In genomic region chr8:124630891-124631290, GRCm38 (mm10) we compare ENCODE assay signal across 18 mouse cellular contexts. TPM values are rescaled to one million over a fixed set of nuclear protein-coding genes. Genes with fewer than 3 reads are reported as not detected.
"Had no signal": no experiment of that assay in that cellular context is flagged by ENCODE, and none has a peak within 500 bp of the region (broad histone marks: within the 10 kb centered on the region; RNA-seq: fewer than 3 reads in every experiment).

No protein-coding gene starts in this region.

- H3K27ac ChIP-seq: limb, embryonic 10.5 days; limb, embryonic 13.5 days; liver, embryonic 12.5 days; liver, embryonic 15.5 days; midbrain, embryonic 12.5 days; neural tube, embryonic 12.5 days had no signal

- H3K4me3 ChIP-seq: kidney, embryonic 15.5 days; limb, embryonic 10.5 days; limb, embryonic 13.5 days; liver, embryonic 12.5 days; liver, embryonic 15.5 days; lung, embryonic 15.5 days; megakaryocyte, embryonic 14.5 days; midbrain, embryonic 12.5 days; midbrain, embryonic 15.5 days; neural tube, embryonic 12.5 days had no signal

- H3K36me3 ChIP-seq: liver, embryonic 12.5 days had no signal

- H3K9me3 ChIP-seq: kidney, embryonic 15.5 days; limb, embryonic 10.5 days; limb, embryonic 13.5 days; liver, embryonic 12.5 days; liver, embryonic 15.5 days; lung, embryonic 15.5 days; midbrain, embryonic 12.5 days; midbrain, embryonic 15.5 days; neural tube, embryonic 12.5 days had no signal

- ATAC-seq: liver, embryonic 12.5 days; midbrain, embryonic 15.5 days had no signal

- H3K4me1 ChIP-seq: limb, embryonic 10.5 days; limb, embryonic 13.5 days; liver, embryonic 12.5 days; liver, embryonic 15.5 days; megakaryocyte, embryonic 14.5 days; midbrain, embryonic 15.5 days; neural tube, embryonic 12.5 days had no signal

- H3K9ac ChIP-seq: kidney, embryonic 15.5 days; limb, embryonic 13.5 days; liver, embryonic 12.5 days; liver, embryonic 15.5 days; lung, embryonic 15.5 days; midbrain, embryonic 12.5 days; midbrain, embryonic 15.5 days; neural tube, embryonic 12.5 days had no signal

- H3K27me3 ChIP-seq: kidney, embryonic 15.5 days; limb, embryonic 13.5 days; liver, embryonic 12.5 days; liver, embryonic 15.5 days; lung, embryonic 15.5 days; midbrain, embryonic 12.5 days; midbrain, embryonic 15.5 days; neural tube, embryonic 12.5 days had no signal

- H3K4me2 ChIP-seq: kidney, embryonic 15.5 days; limb, embryonic 13.5 days; liver, embryonic 12.5 days; liver, embryonic 15.5 days; lung, embryonic 15.5 days; midbrain, embryonic 12.5 days; midbrain, embryonic 15.5 days; neural tube, embryonic 12.5 days had no signal

- DNase-seq: kidney, adult 8-10 months; kidney, postnatal 36 days; layer of hippocampus, adult 9-11 months; liver; thymus, adult 2 months; thymus, postnatal 14 days; thymus, postnatal 4 days had no signal

RNA-seq across cellular contexts. Expression of gene Capn9, which starts 55.0 kb away (rescaled TPM):
- total RNA-seq: left cerebral cortex, adult 18-20 months had no signal
- polyA plus RNA-seq: limb, embryonic 10.5 days; limb, embryonic 13.5 days; midbrain, embryonic 15.5 days; neural tube, embryonic 12.5 days had no signal
